Mouse (Mus musculus) liver, embryonic 14 days (tissue): ENCODE measurements around the gene Tbxa2r. TPM values are rescaled to one million over a fixed set of nuclear protein-coding genes. Genes with fewer than 3 reads are reported as not detected.

Source experiments
- polyA plus RNA-seq: library from polyadenylated mRNA; depleted of rRNA; stranded (reverse); fragments of >200 nt; gene quantifications from 2 replicates; pipeline ENCODE4 v1.2.3, GENCODE M21; 2012; rRNA removed

Tbxa2r gene
- 2.3 and 2.5 TPM in 2 replicates for polyA plus RNA-seq

GRCm38 (mm10) chr10:81328386-81328785 is at the start of gene Tbxa2r:
TSS of gene Tbxa2r (plus strand) at chr10:81328731.

GRCm38 (mm10) chr10:81291511-81292104 is 36.9 kb upstream of the Tbxa2r start, which contains the start of gene Tjp3:
TSS of gene Tjp3 (minus strand) at chr10:81291581.

GRCm38 (mm10) chr10:81292554-81293333 is 35.8 kb upstream of the Tbxa2r start, which contains the start of gene Pip5k1c:
TSS of gene Pip5k1c (plus strand) at chr10:81292963.

GRCm38 (mm10) chr10:81320550-81321347 is 7.8 kb upstream of the Tbxa2r start, which contains the start of gene Cactin:
TSS of gene Cactin (plus strand) at chr10:81321103.

GRCm38 (mm10) chr10:81342686-81343505 is 14.4 kb downstream of the Tbxa2r start, which contains the start of gene Gipc3:
TSS of gene Gipc3 (minus strand) at chr10:81343266.

GRCm38 (mm10) chr10:81350351-81351063 is 22.0 kb downstream of the Tbxa2r start, which contains the start of gene Hmg20b:
TSS of gene Hmg20b (minus strand) at chr10:81350480.

GRCm38 (mm10) chr10:81356991-81357844 is 28.7 kb downstream of the Tbxa2r start, which contains the start of gene Mfsd12:
TSS of gene Mfsd12 (plus strand) at chr10:81357491.

GRCm38 (mm10) chr10:81365672-81366476 is 37.3 kb downstream of the Tbxa2r start, which contains the start of gene 4930404N11Rik:
TSS of gene 4930404N11Rik (minus strand) at chr10:81365816.

GRCm38 (mm10) chr10:81377793-81378552 is 49.4 kb downstream of the Tbxa2r start, which contains the start of gene Fzr1:
TSS of gene Fzr1 (minus strand) at chr10:81378516.

GRCm38 (mm10) chr10:81383802-81384604 is 55.5 kb downstream of the Tbxa2r start, which contains the start of the genes Dohh and Gm48551:
TSS of gene Dohh (plus strand) at chr10:81384428.
TSS of gene Gm48551 (plus strand) at chr10:81384466.

Other genes starting within 250 kb of the Tbxa2r start
- 10.0 and 12.8 TPM in 2 replicates for gene Creb3l3, start 229.9 kb upstream of the Tbxa2r start, polyA plus RNA-seq
- gene Map2k2, start 222.8 kb upstream of the Tbxa2r start, polyA plus RNA-seq = 48.6 and 59.6 TPM in 2 replicates
- gene Zbtb7a, start 193.5 kb upstream of the Tbxa2r start, polyA plus RNA-seq = 13.8 and 16.4 TPM in 2 replicates
- gene Pias4, start 160.8 kb upstream of the Tbxa2r start, polyA plus RNA-seq = 9.9 and 11.4 TPM in 2 replicates
- gene Eef2, start 152.1 kb upstream of the Tbxa2r start, polyA plus RNA-seq = 555 and 587 TPM in 2 replicates
- 15.3 and 17.6 TPM in 2 replicates for gene Dapk3, start 145.7 kb upstream of the Tbxa2r start, polyA plus RNA-seq
- not detected in 2 replicates for gene 4930442H23Rik, start 144.9 kb upstream of the Tbxa2r start, polyA plus RNA-seq
- gene Nmrk2, start 126.7 kb upstream of the Tbxa2r start, polyA plus RNA-seq = not detected in 2 replicates
- gene Atcay, start 97.9 kb upstream of the Tbxa2r start, polyA plus RNA-seq = under 0.01 and 0.02 TPM in 2 replicates
- 0.55 and 0.80 TPM in 2 replicates for gene Zfr2, start 95.6 kb upstream of the Tbxa2r start, polyA plus RNA-seq
- gene Matk, start 75.8 kb upstream of the Tbxa2r start, polyA plus RNA-seq = 0.77 and 0.83 TPM in 2 replicates
- 48.0 and 56.2 TPM in 2 replicates for gene Mrpl54, start 61.8 kb upstream of the Tbxa2r start, polyA plus RNA-seq
- gene Apba3, start 61.8 kb upstream of the Tbxa2r start, polyA plus RNA-seq = 13.7 and 14.8 TPM in 2 replicates
- 0.21 and 0.25 TPM in 2 replicates for gene Tjp3, start 37.1 kb upstream of the Tbxa2r start, polyA plus RNA-seq
- 9.9 and 12.5 TPM in 2 replicates for gene Pip5k1c, start 35.8 kb upstream of the Tbxa2r start, polyA plus RNA-seq
- gene Cactin, start 7.6 kb upstream of the Tbxa2r start, polyA plus RNA-seq = 23.1 and 24.3 TPM in 2 replicates
- gene Gipc3, start 14.5 kb downstream of the Tbxa2r start, polyA plus RNA-seq = 0.01 TPM in 2 replicates
- gene Hmg20b, start 21.7 kb downstream of the Tbxa2r start, polyA plus RNA-seq = 23.8 and 26.9 TPM in 2 replicates
- 7.4 and 8.6 TPM in 2 replicates for gene Mfsd12, start 28.8 kb downstream of the Tbxa2r start, polyA plus RNA-seq
- 0.43 and 0.84 TPM in 2 replicates for gene 4930404N11Rik, start 37.1 kb downstream of the Tbxa2r start, polyA plus RNA-seq
- gene Fzr1, start 49.8 kb downstream of the Tbxa2r start, polyA plus RNA-seq = 57.1 and 63.1 TPM in 2 replicates
- gene Dohh, start 55.7 kb downstream of the Tbxa2r start, polyA plus RNA-seq = 28.6 and 30.2 TPM in 2 replicates
- 0.84 and 0.93 TPM in 2 replicates for gene Gm48551, start 55.7 kb downstream of the Tbxa2r start, polyA plus RNA-seq
- 0.55 and 0.90 TPM in 2 replicates for gene Gm48552, start 60.3 kb downstream of the Tbxa2r start, polyA plus RNA-seq
- 1.7 and 2.0 TPM in 2 replicates for gene Smim24, start 64.3 kb downstream of the Tbxa2r start, polyA plus RNA-seq
- 1.2 and 1.3 TPM in 2 replicates for gene Nfic, start 126.9 kb downstream of the Tbxa2r start, polyA plus RNA-seq
- gene Celf5, start 154.0 kb downstream of the Tbxa2r start, polyA plus RNA-seq = 0.05 TPM in 2 replicates
- 46.7 and 55.3 TPM in 2 replicates for gene Ncln, start 167.7 kb downstream of the Tbxa2r start, polyA plus RNA-seq
- 1.3 and 1.7 TPM in 2 replicates for gene S1pr4, start 171.4 kb downstream of the Tbxa2r start, polyA plus RNA-seq
- gene Gna15, start 195.5 kb downstream of the Tbxa2r start, polyA plus RNA-seq = 4.3 and 4.6 TPM in 2 replicates
- 15.2 and 17.6 TPM in 2 replicates for gene Gna11, start 216.5 kb downstream of the Tbxa2r start, polyA plus RNA-seq
- 131 and 135 TPM in 2 replicates for gene Aes, start 230.8 kb downstream of the Tbxa2r start, polyA plus RNA-seq
- gene Tle2, start 245.8 kb downstream of the Tbxa2r start, polyA plus RNA-seq = 4.2 and 4.8 TPM in 2 replicates